Mouse (Mus musculus) liver, adult 2 months (tissue): ENCODE results near the gene Hoxb3.

Source experiments
- CTCF ChIP-seq: fragments of 200-500 bp; IDR thresholded peaks from 2 replicates; pipeline ENCODE4 v1.5.1; 2011; ENCODE audit warnings: low read depth, low read length, control low read depth
- POLR2A ChIP-seq: fragments of 200-500 bp; IDR thresholded peaks from 2 replicates; pipeline ENCODE4 v1.6.1; 2011; ENCODE audit warnings: low read length, control low read depth; ENCODE audit not compliant: insufficient read depth; ENCODE audit errors: extremely low read depth

DNA sequence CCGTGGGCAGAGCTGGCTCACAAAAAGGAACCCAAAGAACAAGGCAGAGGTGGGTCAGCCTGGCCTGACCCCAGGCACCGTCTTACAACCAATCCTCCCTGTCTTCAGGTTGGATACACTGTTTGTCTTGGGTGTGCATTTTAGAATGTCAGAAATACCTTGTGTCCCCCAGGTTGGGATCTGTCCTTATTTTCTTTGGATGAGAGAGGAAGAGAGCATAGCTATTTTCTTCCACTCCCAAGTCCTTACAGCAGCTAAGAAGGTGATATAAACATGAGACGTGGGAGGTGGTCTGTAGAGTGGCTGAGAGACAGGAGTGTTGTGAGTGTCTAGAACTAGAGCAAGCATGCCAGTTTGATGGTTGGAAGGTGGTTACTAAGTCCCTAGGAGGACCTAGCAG, 25.7 kb upstream of the Hoxb3 start:
- TF ChIP-seq CTCF: no peak
- no peak for TF ChIP-seq POLR2A
